Mouse (Mus musculus) liver, postnatal 0 days (tissue): Measurements from ENCODE around the gene Fancf. TPM values are rescaled to one million over a fixed set of nuclear protein-coding genes. Genes with fewer than 3 reads are reported as not detected.
A peak's percentile ranks its signal among the peaks of the same experiment; 100 is the strongest.

ENCODE experiments used
- ATAC-seq: fragments of 200-750 bp; cut with Nextera tagmentation; 2 replicates; pipeline ENCODE4 v1.8.0; 2017; ENCODE audit warnings: mild to moderate bottlenecking, moderate library complexity
- DNase-seq: peaks from one replicate; pipeline ENCODE4 v3.0.0-alpha.2; 2016
- H3K27ac ChIP-seq: fragments of 300-500 bp; sonication (generic); 2 replicates; pipeline ENCODE4 v1.5.1; 2014; ENCODE audit warnings: antibody characterized with exemption, moderate library complexity, mild to moderate bottlenecking, low read depth
- H3K27me3 ChIP-seq: fragments of 300-500 bp; sonication (generic); 2 replicates; pipeline ENCODE4 v1.6.1; 2014; ENCODE audit warnings: low read length, control low read depth, mixed read lengths; ENCODE audit not compliant: insufficient read depth
- H3K36me3 ChIP-seq: fragments of 300-500 bp; sonication (generic); replicated peaks from 2 replicates; pipeline ENCODE4 v1.6.1; 2014; ENCODE audit warnings: mild to moderate bottlenecking, control low read depth, low read length, moderate library complexity, mixed read lengths; ENCODE audit not compliant: insufficient read depth
- H3K4me1 ChIP-seq: fragments of 300-500 bp; sonication (generic); 2 replicates; pipeline ENCODE4 v1.6.1; 2014; ENCODE audit warnings: antibody characterized with exemption, mild to moderate bottlenecking, control low read depth; ENCODE audit not compliant: insufficient read depth
- H3K4me2 ChIP-seq: fragments of 300-500 bp; sonication (generic); 2 replicates; pipeline ENCODE4 v1.6.1; 2014; ENCODE audit warnings: low read depth, mild to moderate bottlenecking, low read length, moderate library complexity, mixed read lengths
- H3K4me3 ChIP-seq: fragments of 300-500 bp; sonication (generic); 2 replicates; pipeline ENCODE4 v1.5.1; 2014; ENCODE audit warnings: low read depth, low read length
- H3K9ac ChIP-seq: fragments of 300-500 bp; sonication (generic); replicated peaks from 2 replicates; pipeline ENCODE4 v1.6.1; 2014; ENCODE audit warnings: mild to moderate bottlenecking, moderate library complexity
- H3K9me3 ChIP-seq: fragments of 300-500 bp; sonication (generic); 2 replicates; pipeline ENCODE4 v1.6.1; 2016; ENCODE audit warnings: mild to moderate bottlenecking, control low read depth, low read length, mixed read lengths
- CTCF ChIP-seq: sonication (generic); IDR thresholded peaks from 2 replicates; pipeline ENCODE4 v1.5.1; 2016; ENCODE audit warnings: antibody characterized with exemption, low read depth
- EP300 ChIP-seq: IDR thresholded peaks from 2 replicates; pipeline ENCODE4 v1.6.1; 2016; ENCODE audit warnings: antibody characterized with exemption, low read depth, mild to moderate bottlenecking
- WGBS: fragments of 180-500 bp; shearing (Covaris S2); extraction: QIAGEN DNeasy Blood & Tissue Kit; methylation state at CpG from one replicate; pipeline ENCODE4 v1.1.7; 2014; ENCODE audit not compliant: insufficient replicate concordance; 5-methylcytosine and 5-hydroxymethylcytosine counted together
- polyA plus RNA-seq: library from polyadenylated mRNA; unstranded; fragments of >200 nt; fragmentation: Nextera tagmentation; extraction: Ambion mirVana; gene quantifications from 2 replicates; pipeline ENCODE4 v1.2.1, GENCODE M21; 2015

The Fancf gene
- polyA plus RNA-seq, 1 experiment from 2014 or later = 4.8 TPM

DNA sequence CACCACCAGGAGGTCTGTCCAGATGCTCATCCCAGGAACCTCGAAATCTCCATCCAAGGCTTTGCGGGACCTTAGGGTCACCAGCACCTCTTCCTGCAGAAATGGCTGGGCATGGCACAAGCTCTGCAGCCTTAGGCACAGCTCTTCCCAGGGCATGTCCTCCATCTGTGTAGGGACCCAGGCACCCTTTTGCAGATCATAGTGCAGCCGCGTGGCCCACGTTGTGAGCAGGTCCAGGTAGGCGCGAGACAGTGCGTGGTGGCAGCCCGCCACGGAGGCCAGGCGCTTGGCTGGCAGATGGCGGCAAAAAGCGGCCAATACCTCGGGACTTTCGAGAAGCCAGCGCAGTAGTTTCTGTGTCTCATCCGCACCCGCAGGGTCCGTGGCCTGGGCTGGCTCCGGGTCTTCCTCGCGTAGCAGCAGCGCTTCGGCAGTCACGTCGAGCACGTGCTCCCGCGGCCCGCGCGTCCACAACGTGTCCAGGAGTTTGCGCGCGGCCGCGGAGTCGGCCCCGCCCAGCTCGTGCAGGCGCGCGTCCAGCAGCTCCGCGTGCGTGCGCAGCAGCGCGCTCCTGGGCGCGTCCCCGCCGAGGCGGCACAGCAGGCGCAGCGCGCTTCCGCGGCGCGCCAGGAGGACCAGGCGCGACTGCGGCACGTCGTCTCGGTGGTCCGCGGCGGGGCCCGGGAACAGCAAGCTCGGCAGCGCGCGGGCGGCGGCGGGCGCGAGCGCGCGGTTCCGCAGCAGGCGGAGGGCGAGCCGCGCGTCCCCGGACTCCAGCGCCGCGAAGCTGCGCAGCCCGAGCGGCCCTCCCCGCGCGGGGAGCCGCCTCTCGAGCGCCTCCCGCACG lies 594 bp downstream of the Fancf start, which contains the start of gene Gas2:
TSS of gene Gas2 (plus strand) at position 766 of the 847 bp plus-strand sequence.
- ATAC-seq = peak; percentile 87
- WGBS = 11% methylated on average over 83 of the region's 105 CpGs

DNA sequence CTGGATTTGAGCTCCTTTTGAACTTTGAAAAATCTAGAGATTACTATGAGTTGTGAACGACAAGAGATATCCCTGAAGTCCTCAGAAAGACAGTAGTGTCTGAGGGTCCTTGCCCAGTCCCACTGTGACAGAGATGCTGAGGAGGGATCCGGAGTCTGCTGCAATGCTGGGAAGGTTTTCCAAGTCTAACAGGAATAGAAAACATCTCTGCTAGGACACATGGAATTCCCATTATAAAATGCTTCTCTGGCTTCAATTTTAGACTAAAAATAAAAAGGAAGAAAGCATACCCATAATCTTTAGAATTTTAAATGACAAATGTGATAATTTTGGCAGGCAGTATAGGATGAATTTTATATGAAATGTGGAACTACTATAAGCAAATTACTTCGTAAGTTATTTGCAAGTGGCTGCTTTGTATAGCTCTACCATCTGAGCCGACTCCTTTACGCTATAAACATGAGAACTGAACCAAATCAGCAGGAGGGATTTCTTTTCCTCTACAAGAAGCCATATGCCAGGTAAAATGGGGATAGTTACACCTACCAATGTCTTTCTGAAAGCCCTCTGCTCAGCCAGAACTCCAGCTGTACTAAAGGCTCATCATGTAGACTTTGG lies 10.1 kb downstream of the Fancf start:
- Histone ChIP-seq H3K36me3 (no peaks in the 10 kb centered on the region), H3K9me3 (no peaks in the 10 kb centered on the region), H3K4me1 (no peaks in the 10 kb centered on the region), H3K4me2 (no peak overlapping the region), H3K27ac (no peak overlapping the region), H3K9ac (no peak overlapping the region), H3K27me3 (no peaks in the 10 kb centered on the region), H3K4me3 (no peak overlapping the region)
- TF ChIP-seq CTCF (no peak), EP300 (no peak)
- ATAC-seq = no peak
- no peak for DNase-seq
- WGBS = 77% methylated on average over 5 of the region's 5 CpGs

More for the DNA sequence above, 594 bp downstream of the Fancf start, which contains the start of gene Gas2:
- no peaks in the 10 kb centered on the region for H3K36me3 ChIP-seq
- peak within 1 kb of the TSS; percentile 79 for H3K4me3 ChIP-seq
- peaks cover 15% of the 10 kb centered on the region for H3K4me1 ChIP-seq
- peak within 1 kb of the TSS; percentile 83 for H3K9ac ChIP-seq
- H3K27me3 ChIP-seq = no peaks in the 10 kb centered on the region
- peak within 1 kb of the TSS; percentile 97 for H3K27ac ChIP-seq
- H3K9me3 ChIP-seq = no peaks in the 10 kb centered on the region
- DNase-seq = peak; percentile 91
- no peak for TF ChIP-seq CTCF
- H3K4me2 ChIP-seq = peak within 1 kb of the TSS; percentile 96

DNA sequence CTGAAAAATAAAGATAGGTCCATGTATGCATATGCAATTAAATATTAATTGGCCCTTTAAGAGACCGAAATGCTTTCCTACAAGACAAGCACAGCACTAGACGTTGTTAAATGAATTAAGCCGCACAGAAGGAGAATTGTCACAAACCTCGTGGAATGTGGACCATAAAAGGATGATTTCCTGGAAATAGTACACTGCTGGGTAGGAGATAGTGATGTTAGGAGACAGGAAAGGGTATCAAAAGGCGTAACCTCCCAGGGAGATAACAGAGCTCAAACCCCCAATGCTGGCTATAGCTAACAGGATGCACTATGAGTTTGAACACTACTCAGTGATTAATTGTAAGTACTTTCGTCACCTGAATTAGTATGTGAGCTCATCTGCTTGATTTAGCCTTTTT lies 11.2 kb downstream of the Fancf start:
- no peaks in the 10 kb centered on the region for H3K9me3 ChIP-seq
- ATAC-seq (no peak), DNase-seq (no peak)
- no peak overlapping the region for H3K27ac ChIP-seq
- WGBS = 65% methylated on average over 6 of the region's 6 CpGs
- H3K9ac ChIP-seq = no peak overlapping the region
- TF ChIP-seq EP300 (no peak), CTCF (no peak)
- H3K4me2 ChIP-seq = no peak overlapping the region
- no peaks in the 10 kb centered on the region for H3K36me3 ChIP-seq
- no peaks in the 10 kb centered on the region for H3K4me1 ChIP-seq
- H3K4me3 ChIP-seq = no peak overlapping the region
- no peaks in the 10 kb centered on the region for H3K27me3 ChIP-seq

DNA sequence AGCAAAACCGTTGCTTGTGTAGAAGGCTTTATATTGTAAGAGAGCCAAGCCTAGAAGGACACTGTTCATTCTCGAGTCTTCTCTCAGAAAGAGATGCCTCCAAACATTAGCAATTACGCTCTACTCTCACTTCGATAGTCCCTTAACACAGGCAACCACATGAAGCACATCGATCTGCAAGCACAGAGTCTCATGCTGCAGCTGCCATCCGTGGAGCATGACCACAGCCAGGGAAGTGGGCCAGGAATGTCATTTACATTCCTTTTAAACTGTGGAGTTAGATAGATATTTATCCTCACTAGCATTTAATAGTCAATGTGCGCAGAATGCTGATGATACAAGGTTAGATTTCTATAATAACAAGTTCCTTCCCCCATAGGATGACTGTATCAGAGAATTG lies 21.6 kb downstream of the Fancf start:
- no peak overlapping the region for H3K9ac ChIP-seq
- H3K4me2 ChIP-seq = no peak overlapping the region
- H3K4me1 ChIP-seq = no peaks in the 10 kb centered on the region
- H3K36me3 ChIP-seq = no peaks in the 10 kb centered on the region
- no peaks in the 10 kb centered on the region for H3K27me3 ChIP-seq
- DNase-seq = no peak
- no peak overlapping the region for H3K27ac ChIP-seq
- no peak overlapping the region for H3K4me3 ChIP-seq
- H3K9me3 ChIP-seq = no peaks in the 10 kb centered on the region
- WGBS = 74% methylated on average over 7 of the region's 7 CpGs
- TF ChIP-seq CTCF (no peak), EP300 (no peak)
- ATAC-seq = no peak

DNA sequence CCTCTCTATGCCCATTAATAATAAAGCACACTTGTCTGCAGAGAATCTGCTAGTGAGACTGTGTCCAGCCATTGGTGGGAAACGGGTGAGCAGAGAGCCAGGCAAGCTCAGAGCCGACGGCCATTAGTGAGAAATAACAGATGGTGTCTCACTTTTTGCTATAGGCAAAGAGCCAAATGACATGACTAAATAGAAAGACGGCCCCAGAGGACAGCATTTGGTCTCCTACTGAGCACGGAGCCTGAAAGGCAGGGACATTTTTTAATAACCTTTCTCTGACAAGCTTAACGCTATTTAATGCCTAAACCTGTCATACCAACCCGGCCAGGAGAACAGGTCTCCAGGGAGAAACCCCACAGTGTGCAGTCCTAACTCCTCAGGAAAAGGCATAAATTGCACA lies 30.1 kb downstream of the Fancf start:
- H3K27ac ChIP-seq = no peak overlapping the region
- DNase-seq (no peak), ATAC-seq (no peak)
- H3K9ac ChIP-seq = no peak overlapping the region
- 62% methylated on average over 7 of the region's 7 CpGs for WGBS
- H3K4me2 ChIP-seq = no peak overlapping the region
- H3K4me1 ChIP-seq = no peaks in the 10 kb centered on the region
- H3K4me3 ChIP-seq = no peak overlapping the region
- no peaks in the 10 kb centered on the region for H3K9me3 ChIP-seq
- H3K27me3 ChIP-seq = no peaks in the 10 kb centered on the region
- H3K36me3 ChIP-seq = no peaks in the 10 kb centered on the region
- no peak for TF ChIP-seq CTCF
- TF ChIP-seq EP300 = no peak

DNA sequence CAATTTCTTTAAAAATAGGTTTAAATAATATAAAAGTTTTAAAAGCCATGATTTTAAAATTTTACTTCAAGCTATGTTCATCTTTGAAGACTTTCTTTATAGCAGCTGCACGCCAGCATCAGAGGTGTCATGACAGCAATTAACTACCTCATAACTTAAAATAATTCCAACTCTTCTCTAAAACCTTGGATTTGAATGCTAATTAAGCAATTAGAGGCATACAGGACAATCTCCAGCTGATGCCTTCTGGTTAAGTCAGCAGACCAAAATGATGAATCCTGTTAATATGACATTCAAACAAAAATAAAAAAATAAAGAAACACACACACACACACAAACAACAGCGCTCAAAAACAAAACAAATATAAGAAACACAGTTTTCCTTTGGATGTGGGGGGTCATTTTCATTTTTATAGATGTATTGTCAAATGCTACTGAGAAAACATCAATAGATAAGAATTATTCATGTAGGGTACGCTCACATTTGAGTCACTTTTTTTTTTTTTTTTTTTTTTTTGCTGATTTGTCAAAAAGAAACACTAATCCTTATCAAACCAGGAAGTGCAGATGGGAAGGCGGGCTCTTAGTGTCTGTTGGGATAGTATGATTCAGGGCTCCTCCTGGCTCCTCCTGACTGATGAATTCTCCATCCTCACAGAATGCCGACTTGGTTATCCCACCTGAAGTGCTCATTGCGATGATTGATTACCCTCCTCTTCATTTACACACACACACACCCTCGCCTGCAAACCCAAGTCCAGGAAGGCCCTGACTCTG lies 38.3 kb downstream of the Fancf start:
- TF ChIP-seq CTCF (no peak), EP300 (no peak)

More for the DNA sequence above, 38.3 kb downstream of the Fancf start:
- Histone ChIP-seq H3K4me3 (no peak overlapping the region), H3K27me3 (no peaks in the 10 kb centered on the region), H3K4me2 (no peak overlapping the region), H3K4me1 (no peaks in the 10 kb centered on the region), H3K27ac (no peak overlapping the region), H3K36me3 (no peaks in the 10 kb centered on the region), H3K9me3 (no peaks in the 10 kb centered on the region), H3K9ac (no peak overlapping the region)
- ATAC-seq (no peak), DNase-seq (no peak)
- 69% methylated on average over 7 of the region's 7 CpGs for WGBS
